Mouse (Mus musculus) brain, adult 2 months (tissue): ENCODE data around the gene Gm21627.
"Not testable (repeated sequence)": the region's sequence is repeated elsewhere in the genome, so short reads cannot be mapped to it uniquely, and the experiment has no call there.

ENCODE experiments used
- DNase-seq: peaks from one replicate; pipeline ENCODE4 v3.0.0; 2011; ENCODE audit warnings: low read depth, low spot score

Gm21627 gene

GRCm38 (mm10) chrY:63228127-63228526 lies at the start of gene Gm21627:
Gene Gm21627, plus strand, starts transcription at chrY:63228427.
- DNase-seq: not testable (repeated sequence)
